Mouse (Mus musculus): Measurements from ENCODE around the gene Lemd2. TPM values are rescaled to one million over a fixed set of nuclear protein-coding genes. Genes with fewer than 3 reads are reported as not detected.

Gene Lemd2
- polyA plus RNA-seq, 1 experiment: 92.0 TPM

DNA sequence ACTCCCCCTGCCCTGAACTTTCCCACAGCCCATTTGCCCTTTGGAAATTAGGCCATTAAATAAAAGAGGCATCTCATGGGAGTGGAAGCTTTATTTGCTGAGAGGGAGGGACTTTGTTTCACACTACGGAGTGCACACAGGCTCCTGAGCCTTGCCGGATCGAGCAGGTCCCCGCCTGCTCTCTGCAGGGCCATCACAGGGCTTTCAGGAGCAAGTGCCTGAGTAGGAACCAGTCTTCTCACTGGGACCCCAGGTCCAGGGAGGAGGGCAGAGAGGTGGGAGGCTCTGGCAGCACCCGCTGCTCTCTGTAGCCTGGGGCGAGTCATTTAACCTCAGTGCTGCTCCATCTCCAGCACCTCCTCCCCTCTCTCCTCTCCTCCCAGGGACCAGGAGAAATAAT, 7.7 kb upstream of the Lemd2 start:
- Histone ChIP-seq H3K36me3 (ENCODE audit: control insufficient read depth, insufficient read depth, low read length) (no peaks in the 10 kb centered on the region), H3K4me1 (ENCODE audit: control insufficient read depth, insufficient read depth, insufficient read length, low read length) (peaks cover 3% of the 10 kb centered on the region; the same call in 1 of the 2 replicates), H3K27me3 (ENCODE audit: control insufficient read depth, insufficient read depth, low read length) (no peaks in the 10 kb centered on the region), H3K4me3 (ENCODE audit: low read depth, low read length) (no peak overlapping the region), H3K27ac (ENCODE audit: insufficient read depth, low read depth, low read length) (no peak overlapping the region)
- WGBS: 38% methylated on average over 6 of the region's 6 CpGs
- no peak for TF ChIP-seq POLR2A (IDR thresholded peaks at IDR 0.05; ENCODE audit: low read depth, low read length)
- TF ChIP-seq CTCF (IDR thresholded peaks at IDR 0.05; ENCODE audit: extremely low read depth, insufficient read length, insufficient replicate concordance, low read depth, low read length): no peak

DNA sequence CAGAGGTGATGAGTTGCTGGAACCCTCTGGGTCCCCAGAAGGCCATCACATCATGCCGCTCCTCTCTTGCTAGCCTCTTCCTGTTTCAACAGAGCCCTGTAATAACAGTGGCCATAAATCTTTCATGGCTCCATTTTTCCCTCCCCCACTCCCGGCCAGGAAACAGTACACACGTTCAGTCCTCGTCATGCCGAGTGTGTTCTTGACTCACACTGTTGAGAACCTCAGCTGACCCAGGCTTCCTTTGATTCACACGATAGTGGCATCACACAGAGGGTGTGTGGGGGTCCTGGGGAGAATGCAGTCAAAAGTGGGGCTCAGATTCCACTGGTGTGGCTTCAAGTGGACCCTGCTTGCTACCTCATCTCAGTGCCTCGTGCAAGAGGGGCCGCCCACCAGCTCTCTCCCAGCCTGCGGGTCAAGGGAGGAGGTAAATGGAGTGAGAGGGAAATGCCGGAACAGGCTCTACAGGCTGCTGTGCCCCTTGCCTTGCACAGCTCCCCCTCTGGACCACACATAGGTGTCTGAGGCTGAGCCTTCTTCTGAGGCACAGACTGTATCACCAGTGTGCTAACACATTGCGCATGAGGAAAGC, 2.9 kb upstream of the Lemd2 start:
- TF ChIP-seq POLR2A (IDR thresholded peaks at IDR 0.05; ENCODE audit: low read depth, low read length): no peak
- TF ChIP-seq CTCF (IDR thresholded peaks at IDR 0.05; ENCODE audit: extremely low read depth, insufficient read length, insufficient replicate concordance, low read depth, low read length): no peak
- no peak overlapping the region for H3K27ac ChIP-seq (ENCODE audit: insufficient read depth, low read depth, low read length)
- peaks cover 6% of the 10 kb centered on the region; the same call in 1 of the 2 replicates for H3K4me1 ChIP-seq (ENCODE audit: control insufficient read depth, insufficient read depth, insufficient read length, low read length)
- 33% methylated on average over 11 of the region's 11 CpGs for WGBS
- no peaks in the 10 kb centered on the region for H3K36me3 ChIP-seq (ENCODE audit: control insufficient read depth, insufficient read depth, low read length)
- H3K4me3 ChIP-seq (ENCODE audit: low read depth, low read length): no peak overlapping the region
- H3K27me3 ChIP-seq (ENCODE audit: control insufficient read depth, insufficient read depth, low read length): no peaks in the 10 kb centered on the region

DNA sequence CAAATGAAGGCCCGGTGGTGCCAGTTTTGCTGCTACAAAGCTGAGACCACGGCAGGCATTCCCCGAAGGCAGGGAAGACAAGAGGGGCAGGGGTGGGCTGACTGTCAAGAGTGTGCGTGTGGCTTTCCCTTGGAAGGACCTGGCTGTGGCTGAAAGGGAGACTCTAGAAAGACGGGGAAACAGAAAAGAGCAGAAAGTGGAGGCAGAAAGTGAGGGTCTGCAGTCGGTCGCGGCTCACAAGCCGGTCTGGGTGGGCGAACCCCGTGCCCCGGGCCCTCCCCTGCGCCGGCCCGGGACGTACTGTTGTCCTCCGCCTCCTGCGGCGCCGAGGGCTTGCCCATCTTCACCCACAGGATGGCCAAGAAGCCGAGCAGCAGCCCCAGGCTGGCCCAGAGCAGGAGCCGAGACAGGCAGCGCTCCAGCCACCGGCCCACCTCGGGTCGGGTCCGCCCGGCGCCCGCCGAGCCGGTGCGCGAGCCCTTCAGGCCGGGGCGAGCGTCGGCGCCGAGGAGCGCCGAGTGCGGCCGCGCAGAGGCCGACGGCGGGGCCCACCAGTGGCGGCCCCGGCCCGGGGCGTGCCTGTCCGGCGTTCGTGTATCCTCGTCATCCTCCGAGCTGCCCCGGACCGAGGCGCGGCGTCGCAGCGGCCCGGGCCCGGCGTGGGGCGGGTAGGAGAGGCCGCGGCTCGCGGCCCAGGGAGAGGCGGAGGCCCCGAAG, 753 bp downstream of the Lemd2 start:
- Histone ChIP-seq H3K36me3 (ENCODE audit: control insufficient read depth, insufficient read depth, low read length) (peaks cover 20% of the 10 kb centered on the region), H3K4me3 (ENCODE audit: low read depth, low read length) (peak overlapping the region; percentile 70), H3K4me1 (ENCODE audit: control insufficient read depth, insufficient read depth, insufficient read length, low read length) (peaks cover 8% of the 10 kb centered on the region), H3K27ac (ENCODE audit: insufficient read depth, low read depth, low read length) (peak overlapping the region; percentile 67), H3K27me3 (ENCODE audit: control insufficient read depth, insufficient read depth, low read length) (no peaks in the 10 kb centered on the region)
- WGBS: 1% methylated on average over 73 of the region's 74 CpGs
- TF ChIP-seq CTCF (IDR thresholded peaks at IDR 0.05; ENCODE audit: extremely low read depth, insufficient read length, insufficient replicate concordance, low read depth, low read length) (no peak), POLR2A (IDR thresholded peaks at IDR 0.05; ENCODE audit: low read depth, low read length) (no peak)

- TF ChIP-seq POLR2A (IDR thresholded peaks at IDR 0.05; ENCODE audit: low read depth, low read length) (no peak), CTCF (IDR thresholded peaks at IDR 0.05; ENCODE audit: extremely low read depth, insufficient read length, insufficient replicate concordance, low read depth, low read length) (no peak)
- no peaks in the 10 kb centered on the region for H3K27me3 ChIP-seq (ENCODE audit: control insufficient read depth, insufficient read depth, low read length)
- 45% methylated on average over 14 of the region's 14 CpGs for WGBS
- H3K4me3 ChIP-seq (ENCODE audit: low read depth, low read length): peak overlapping the region; percentile 70
- no peak overlapping the region for H3K27ac ChIP-seq (ENCODE audit: insufficient read depth, low read depth, low read length)
- H3K36me3 ChIP-seq (ENCODE audit: control insufficient read depth, insufficient read depth, low read length): peaks cover 20% of the 10 kb centered on the region
- H3K4me1 ChIP-seq (ENCODE audit: control insufficient read depth, insufficient read depth, insufficient read length, low read length): peaks cover 8% of the 10 kb centered on the region
Measured at GRCm38 (mm10) chr17:27202919-27203357, 1.3 kb downstream of the Lemd2 start.

GRCm38 (mm10) chr17:27201981-27202380, 2.3 kb downstream of the Lemd2 start:
- no peak overlapping the region for H3K27ac ChIP-seq (ENCODE audit: insufficient read depth, low read depth, low read length)
- TF ChIP-seq POLR2A (IDR thresholded peaks at IDR 0.05; ENCODE audit: low read depth, low read length) (no peak), CTCF (IDR thresholded peaks at IDR 0.05; ENCODE audit: extremely low read depth, insufficient read length, insufficient replicate concordance, low read depth, low read length) (peak; percentile 25; the same call in 1 of the 2 replicates)
- H3K27me3 ChIP-seq (ENCODE audit: control insufficient read depth, insufficient read depth, low read length): no peaks in the 10 kb centered on the region
- no peak overlapping the region for H3K4me3 ChIP-seq (ENCODE audit: low read depth, low read length)
- 90% methylated on average over 2 of the region's 2 CpGs for WGBS
- peaks cover 20% of the 10 kb centered on the region for H3K36me3 ChIP-seq (ENCODE audit: control insufficient read depth, insufficient read depth, low read length)
- H3K4me1 ChIP-seq (ENCODE audit: control insufficient read depth, insufficient read depth, insufficient read length, low read length): peaks cover 5% of the 10 kb centered on the region

- no peak for TF ChIP-seq CTCF (IDR thresholded peaks at IDR 0.05; ENCODE audit: extremely low read depth, insufficient read length, insufficient replicate concordance, low read depth, low read length)
- no peak for TF ChIP-seq POLR2A (IDR thresholded peaks at IDR 0.05; ENCODE audit: low read depth, low read length)
- no peak overlapping the region for H3K4me3 ChIP-seq (ENCODE audit: low read depth, low read length)
- peaks cover 26% of the 10 kb centered on the region for H3K36me3 ChIP-seq (ENCODE audit: control insufficient read depth, insufficient read depth, low read length)
- WGBS: 23% methylated on average over 11 of the region's 11 CpGs
- H3K4me1 ChIP-seq (ENCODE audit: control insufficient read depth, insufficient read depth, insufficient read length, low read length): peaks cover 5% of the 10 kb centered on the region
- H3K27ac ChIP-seq (ENCODE audit: insufficient read depth, low read depth, low read length): no peak overlapping the region
- no peaks in the 10 kb centered on the region for H3K27me3 ChIP-seq (ENCODE audit: control insufficient read depth, insufficient read depth, low read length)
Measured at GRCm38 (mm10) chr17:27200801-27201200, 3.5 kb downstream of the Lemd2 start.

GRCm38 (mm10) chr17:27199864-27200263, 4.4 kb downstream of the Lemd2 start:
- H3K36me3 ChIP-seq (ENCODE audit: control insufficient read depth, insufficient read depth, low read length): peaks cover 35% of the 10 kb centered on the region
- WGBS: 81% methylated on average over 7 of the region's 7 CpGs
- H3K27ac ChIP-seq (ENCODE audit: insufficient read depth, low read depth, low read length): no peak overlapping the region
- H3K27me3 ChIP-seq (ENCODE audit: control insufficient read depth, insufficient read depth, low read length): no peaks in the 10 kb centered on the region
- TF ChIP-seq CTCF (IDR thresholded peaks at IDR 0.05; ENCODE audit: extremely low read depth, insufficient read length, insufficient replicate concordance, low read depth, low read length) (no peak), POLR2A (IDR thresholded peaks at IDR 0.05; ENCODE audit: low read depth, low read length) (no peak)
- H3K4me3 ChIP-seq (ENCODE audit: low read depth, low read length): no peak overlapping the region
- peaks cover 5% of the 10 kb centered on the region for H3K4me1 ChIP-seq (ENCODE audit: control insufficient read depth, insufficient read depth, insufficient read length, low read length)

Data from small intestine, adult 2 months (tissue).